Mouse (Mus musculus) limb, embryonic 15.5 days (tissue): ENCODE measurements around the gene Tacr1. TPM values are rescaled to one million over a fixed set of nuclear protein-coding genes. Genes with fewer than 3 reads are reported as not detected.

Source experiments
- ATAC-seq: fragments of 200-750 bp; cut with Nextera tagmentation; 2 replicates; pipeline ENCODE4 v1.8.0; 2017; ENCODE audit warnings: low read depth, moderate TSS enrichment; ENCODE audit not compliant: insufficient number of reproducible peaks, low FRiP score, low TSS enrichment
- H3K27ac ChIP-seq: fragments of 300-500 bp; sonication (generic); 2 replicates; pipeline ENCODE4 v1.5.1; 2015; ENCODE audit warnings: moderate library complexity, mild to moderate bottlenecking, inconsistent platforms
- H3K27me3 ChIP-seq: fragments of 300-500 bp; sonication (generic); 2 replicates; pipeline ENCODE4 v1.6.1; 2015; ENCODE audit warnings: inconsistent platforms
- H3K36me3 ChIP-seq: fragments of 300-500 bp; sonication (generic); 2 replicates; pipeline ENCODE4 v1.6.1; 2015; ENCODE audit warnings: inconsistent platforms
- H3K4me1 ChIP-seq: fragments of 300-500 bp; sonication (generic); 2 replicates; pipeline ENCODE4 v1.6.1; 2015; ENCODE audit warnings: inconsistent platforms
- H3K4me2 ChIP-seq: fragments of 300-500 bp; sonication (generic); 2 replicates; pipeline ENCODE4 v1.6.1; 2015; ENCODE audit warnings: mild to moderate bottlenecking, inconsistent platforms
- H3K4me3 ChIP-seq: fragments of 300-500 bp; sonication (generic); 2 replicates; pipeline ENCODE4 v1.5.1; 2015; ENCODE audit warnings: mild to moderate bottlenecking, inconsistent platforms
- H3K9ac ChIP-seq: fragments of 300-500 bp; sonication (generic); 2 replicates; pipeline ENCODE4 v1.6.1; 2015; ENCODE audit warnings: inconsistent platforms
- H3K9me3 ChIP-seq: fragments of 300-500 bp; sonication (generic); 2 replicates; pipeline ENCODE4 v1.6.1; 2016; ENCODE audit warnings: inconsistent platforms
- WGBS: fragments of 180-500 bp; shearing (Covaris S2); methylation state at CpG from one replicate; pipeline ENCODE4 v1.1.7; 2015; 5-methylcytosine and 5-hydroxymethylcytosine counted together
- polyA plus RNA-seq: library from polyadenylated mRNA; unstranded; fragments of >200 nt; fragmentation: Nextera tagmentation; extraction: Ambion mirVana; gene quantifications from 2 replicates; pipeline ENCODE4 v1.2.1, GENCODE M21; 2015

The Tacr1 gene
- polyA plus RNA-seq, 1 experiment from 2014 or later, result 0.36 TPM

- peaks cover 21% of the 10 kb centered on the region; the same call in 1 of the 2 replicates for H3K27me3 ChIP-seq
- no peaks in the 10 kb centered on the region for H3K9me3 ChIP-seq
- no peak overlapping the region for H3K4me3 ChIP-seq
- no peaks in the 10 kb centered on the region for H3K36me3 ChIP-seq
- H3K9ac ChIP-seq, result no peak overlapping the region
- H3K4me2 ChIP-seq, result no peak overlapping the region
- WGBS, result 48% methylated on average over 7 of the region's 7 CpGs
- ATAC-seq, result no peak
- H3K27ac ChIP-seq, result no peak overlapping the region
- peaks cover 12% of the 10 kb centered on the region for H3K4me1 ChIP-seq
These were observed 55.1 kb downstream of the Tacr1 start for GRCm38 (mm10) chr6:82457163-82457763.

GRCm38 (mm10) chr6:82458762-82459389 is 56.7 kb downstream of the Tacr1 start:
- H3K27ac ChIP-seq, result no peak overlapping the region
- 62% methylated on average over 15 of the region's 15 CpGs for WGBS
- H3K4me3 ChIP-seq, result no peak overlapping the region
- no peaks in the 10 kb centered on the region for H3K9me3 ChIP-seq
- no peak overlapping the region for H3K9ac ChIP-seq
- H3K4me2 ChIP-seq, result no peak overlapping the region
- no peaks in the 10 kb centered on the region for H3K36me3 ChIP-seq
- H3K4me1 ChIP-seq, result peaks cover 14% of the 10 kb centered on the region
- ATAC-seq, result no peak
- H3K27me3 ChIP-seq, result peaks cover 10% of the 10 kb centered on the region; the same call in 1 of the 2 replicates

DNA sequence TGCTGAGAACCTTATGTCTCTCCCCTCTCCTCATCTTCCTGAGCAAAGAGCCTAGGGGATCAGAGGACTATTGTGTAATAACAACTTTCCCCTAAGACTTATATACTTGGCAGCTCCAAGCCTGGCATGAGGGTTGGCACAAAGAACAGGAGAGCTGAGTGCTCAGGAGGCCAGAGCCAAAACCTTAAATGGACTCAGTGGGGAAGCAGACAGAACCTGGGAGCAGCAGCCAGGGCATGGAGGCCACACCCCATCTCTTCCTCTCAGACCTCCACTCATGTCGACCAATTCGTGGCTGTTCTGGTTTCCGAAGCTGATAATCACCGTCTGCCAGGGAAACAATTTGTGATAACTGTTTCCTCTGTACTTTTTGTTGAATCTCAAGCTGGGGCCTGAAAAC is 61.0 kb downstream of the Tacr1 start:
- Histone ChIP-seq H3K4me2 (no peak overlapping the region), H3K27me3 (peaks cover 6% of the 10 kb centered on the region; the same call in 1 of the 2 replicates), H3K4me3 (no peak overlapping the region), H3K36me3 (no peaks in the 10 kb centered on the region), H3K9me3 (no peaks in the 10 kb centered on the region), H3K27ac (no peak overlapping the region), H3K4me1 (0 out of 2 replicates have a peak, but pooled peaks cover 2% of the 10 kb centered on the region), H3K9ac (no peak overlapping the region)
- 56% methylated on average over 4 of the region's 4 CpGs for WGBS
- ATAC-seq, result no peak

DNA sequence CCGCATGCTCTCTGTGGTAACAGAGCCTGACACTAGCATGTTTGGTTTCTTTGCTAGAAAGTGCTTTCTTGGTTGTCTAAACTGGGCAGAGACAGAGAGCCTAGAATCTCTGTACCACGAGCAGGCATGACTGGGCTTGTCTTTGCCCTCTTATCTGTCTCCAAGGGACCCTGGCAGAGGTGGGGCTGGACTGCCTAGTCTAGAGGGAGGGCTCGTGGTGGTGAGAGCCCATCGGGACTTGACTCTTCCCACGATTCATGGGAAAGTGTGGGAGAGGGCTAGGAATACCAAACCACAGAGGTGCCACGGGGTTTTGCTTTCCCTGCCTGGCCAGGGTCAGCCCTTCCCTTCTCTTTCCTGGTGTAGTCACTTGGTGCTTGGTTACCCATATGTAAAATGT is 72.3 kb downstream of the Tacr1 start:
- H3K27me3 ChIP-seq, result no peaks in the 10 kb centered on the region
- ATAC-seq, result no peak
- H3K9ac ChIP-seq, result no peak overlapping the region
- WGBS, result 65% methylated on average over 6 of the region's 6 CpGs
- no peaks in the 10 kb centered on the region for H3K36me3 ChIP-seq
- no peak overlapping the region for H3K4me3 ChIP-seq
- H3K9me3 ChIP-seq, result no peaks in the 10 kb centered on the region
- H3K27ac ChIP-seq, result no peak overlapping the region
- no peaks in the 10 kb centered on the region for H3K4me1 ChIP-seq
- H3K4me2 ChIP-seq, result no peak overlapping the region

GRCm38 (mm10) chr6:82483842-82484241 is 81.7 kb downstream of the Tacr1 start:
- Histone ChIP-seq H3K27me3 (no peaks in the 10 kb centered on the region), H3K9me3 (no peaks in the 10 kb centered on the region), H3K4me3 (no peak overlapping the region), H3K4me1 (no peaks in the 10 kb centered on the region), H3K27ac (no peak overlapping the region), H3K36me3 (no peaks in the 10 kb centered on the region), H3K4me2 (no peak overlapping the region), H3K9ac (no peak overlapping the region)
- 67% methylated on average over 1 of the region's 1 CpGs for WGBS
- no peak for ATAC-seq

DNA sequence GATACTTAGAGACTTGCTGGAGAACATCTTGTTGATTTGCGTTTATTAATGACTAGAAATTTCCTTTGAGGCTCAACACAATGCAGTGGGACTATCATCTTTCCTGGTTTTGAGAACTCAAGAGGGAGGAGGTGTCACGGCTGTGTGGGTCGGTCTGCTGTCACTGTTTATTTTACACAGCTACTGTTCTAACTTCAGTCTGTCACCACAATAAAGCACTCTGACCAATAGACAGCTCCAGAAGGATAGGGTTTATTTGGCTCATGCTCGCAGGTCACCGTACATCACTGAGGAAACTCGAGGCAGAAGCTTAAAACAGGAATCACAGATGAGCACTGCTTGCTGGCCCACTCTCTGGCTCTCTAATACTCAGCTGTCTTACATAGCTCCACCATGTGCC is 92.3 kb downstream of the Tacr1 start:
- Histone ChIP-seq H3K36me3 (no peaks in the 10 kb centered on the region), H3K4me1 (no peaks in the 10 kb centered on the region), H3K27me3 (no peaks in the 10 kb centered on the region), H3K4me3 (no peak overlapping the region), H3K9me3 (no peaks in the 10 kb centered on the region), H3K27ac (no peak overlapping the region), H3K4me2 (no peak overlapping the region), H3K9ac (no peak overlapping the region)
- no peak for ATAC-seq
- 61% methylated on average over 6 of the region's 6 CpGs for WGBS

DNA sequence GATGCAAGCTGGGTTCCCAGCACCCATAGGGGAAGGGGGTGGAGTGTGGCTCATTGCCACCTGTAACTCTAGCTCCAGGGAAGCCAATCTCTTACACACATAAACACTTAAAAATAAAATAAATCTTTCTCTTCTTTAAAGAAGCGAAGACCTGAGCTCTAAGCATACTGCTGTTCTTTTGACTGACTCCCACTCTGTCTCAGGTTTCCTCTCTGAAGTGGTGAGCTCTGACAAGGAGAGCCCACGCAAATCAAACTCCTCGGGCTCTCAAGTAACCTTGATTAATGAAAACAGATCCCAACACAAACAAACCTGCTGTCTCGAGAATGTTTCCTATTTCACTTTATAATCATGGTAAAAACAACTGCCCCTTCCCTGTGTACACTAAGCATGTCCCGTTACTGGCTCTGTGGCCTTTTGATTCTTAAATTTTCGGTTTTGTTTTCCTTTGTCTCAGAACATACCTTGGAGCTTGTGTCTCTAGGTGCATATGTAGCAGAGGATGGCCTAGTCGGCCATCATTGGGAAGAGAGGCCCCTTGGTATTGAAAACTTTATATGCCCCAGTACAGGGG is 108.8 kb downstream of the Tacr1 start:
- WGBS, result 61% methylated on average over 7 of the region's 7 CpGs
- H3K9ac ChIP-seq, result no peak overlapping the region
- H3K27ac ChIP-seq, result no peak overlapping the region
- no peak for ATAC-seq
- no peak overlapping the region for H3K4me2 ChIP-seq
- H3K9me3 ChIP-seq, result no peaks in the 10 kb centered on the region
- no peaks in the 10 kb centered on the region for H3K4me1 ChIP-seq
- no peaks in the 10 kb centered on the region for H3K36me3 ChIP-seq
- H3K4me3 ChIP-seq, result no peak overlapping the region
- H3K27me3 ChIP-seq, result no peaks in the 10 kb centered on the region

DNA sequence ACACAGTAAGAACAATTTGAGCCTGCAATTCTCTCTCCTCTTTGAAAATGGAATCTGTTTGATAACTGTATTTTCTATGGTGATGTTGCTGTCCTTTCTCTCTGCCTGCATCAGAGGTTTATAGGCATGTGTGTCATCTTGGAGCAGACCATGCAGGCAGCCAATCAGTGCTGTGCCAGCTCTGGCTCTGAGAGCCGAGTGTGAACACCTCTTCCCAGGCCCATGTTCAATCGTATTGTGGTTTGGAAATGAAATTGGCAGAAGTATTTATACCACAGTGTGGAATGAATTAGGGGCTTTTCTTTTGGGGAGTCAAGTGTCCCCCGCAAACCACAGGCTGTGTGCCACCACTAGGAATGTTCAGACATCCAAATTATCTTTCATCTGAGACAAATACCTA is 117.5 kb downstream of the Tacr1 start:
- Histone ChIP-seq H3K4me2 (no peak overlapping the region), H3K27me3 (no peaks in the 10 kb centered on the region), H3K4me1 (no peaks in the 10 kb centered on the region), H3K9ac (no peak overlapping the region), H3K4me3 (no peak overlapping the region), H3K36me3 (no peaks in the 10 kb centered on the region), H3K9me3 (no peaks in the 10 kb centered on the region), H3K27ac (no peak overlapping the region)
- WGBS, result 60% methylated on average over 3 of the region's 3 CpGs
- no peak for ATAC-seq

GRCm38 (mm10) chr6:82522567-82522966 is 120.4 kb downstream of the Tacr1 start:
- no peak overlapping the region for H3K27ac ChIP-seq
- ATAC-seq, result no peak
- H3K36me3 ChIP-seq, result no peaks in the 10 kb centered on the region
- H3K9me3 ChIP-seq, result no peaks in the 10 kb centered on the region
- H3K4me1 ChIP-seq, result no peaks in the 10 kb centered on the region
- no peak overlapping the region for H3K9ac ChIP-seq
- H3K4me3 ChIP-seq, result no peak overlapping the region
- H3K4me2 ChIP-seq, result no peak overlapping the region
- 66% methylated on average over 5 of the region's 5 CpGs for WGBS
- no peaks in the 10 kb centered on the region for H3K27me3 ChIP-seq

DNA sequence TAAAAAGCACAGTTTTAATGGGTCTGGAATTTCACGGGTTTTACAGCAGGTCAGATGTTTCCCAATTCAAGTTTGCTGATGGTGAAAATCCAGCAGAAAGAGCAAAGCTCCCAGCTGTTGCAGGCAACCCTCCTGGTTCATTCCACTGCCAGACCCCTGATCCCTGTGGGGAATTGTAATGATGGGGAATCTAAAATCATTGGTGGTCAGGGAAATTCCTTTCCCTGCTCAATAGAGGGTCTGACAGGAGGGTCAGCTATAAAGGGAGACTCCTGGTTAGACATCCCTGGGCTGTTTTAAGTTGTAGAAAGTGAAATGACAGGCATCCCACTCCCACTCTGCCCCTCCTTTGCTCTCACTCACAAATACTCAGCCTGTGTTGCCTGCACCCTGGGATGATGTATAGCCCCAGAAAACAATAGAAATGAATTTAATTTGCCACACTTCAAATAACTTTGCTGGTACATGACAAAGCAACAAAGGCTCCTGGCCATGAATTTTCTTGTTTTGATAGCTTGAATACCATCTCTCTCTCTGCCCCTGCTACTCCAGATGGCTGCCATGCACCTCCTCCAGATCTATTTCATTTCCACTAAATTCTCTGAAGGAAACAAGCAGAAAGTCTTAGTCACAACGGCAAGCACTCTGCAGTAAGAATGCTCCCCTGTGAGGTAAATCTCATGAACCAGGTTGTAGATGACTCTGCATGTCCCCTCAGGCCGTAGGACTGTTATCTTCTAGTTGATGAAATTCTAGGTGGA is 123.2 kb downstream of the Tacr1 start:
- no peak overlapping the region for H3K4me3 ChIP-seq
- no peaks in the 10 kb centered on the region for H3K27me3 ChIP-seq
- H3K9ac ChIP-seq, result no peak overlapping the region
- H3K4me2 ChIP-seq, result no peak overlapping the region
- ATAC-seq, result no peak
- no peak overlapping the region for H3K27ac ChIP-seq
- H3K9me3 ChIP-seq, result no peaks in the 10 kb centered on the region
- WGBS, result 27% methylated on average over 3 of the region's 3 CpGs
- no peaks in the 10 kb centered on the region for H3K36me3 ChIP-seq
- H3K4me1 ChIP-seq, result no peaks in the 10 kb centered on the region

GRCm38 (mm10) chr6:82528631-82529030 is 126.5 kb downstream of the Tacr1 start:
- no peak for ATAC-seq
- Histone ChIP-seq H3K4me3 (no peak overlapping the region), H3K27me3 (no peaks in the 10 kb centered on the region), H3K27ac (no peak overlapping the region), H3K4me2 (no peak overlapping the region), H3K36me3 (no peaks in the 10 kb centered on the region), H3K4me1 (no peaks in the 10 kb centered on the region), H3K9me3 (no peaks in the 10 kb centered on the region), H3K9ac (no peak overlapping the region)
- WGBS, result 46% methylated on average over 2 of the region's 2 CpGs

- no peak overlapping the region for H3K9ac ChIP-seq
- 49% methylated on average over 8 of the region's 8 CpGs for WGBS
- ATAC-seq, result no peak
- H3K27ac ChIP-seq, result no peak overlapping the region
- no peaks in the 10 kb centered on the region for H3K36me3 ChIP-seq
- no peaks in the 10 kb centered on the region for H3K4me1 ChIP-seq
- no peaks in the 10 kb centered on the region for H3K9me3 ChIP-seq
- no peak overlapping the region for H3K4me3 ChIP-seq
- no peak overlapping the region for H3K4me2 ChIP-seq
- no peaks in the 10 kb centered on the region for H3K27me3 ChIP-seq
These were observed 134.5 kb downstream of the Tacr1 start for GRCm38 (mm10) chr6:82536641-82537040.
